Mouse (Mus musculus): ENCODE results near the gene Ssr2.

The Ssr2 gene

DNA sequence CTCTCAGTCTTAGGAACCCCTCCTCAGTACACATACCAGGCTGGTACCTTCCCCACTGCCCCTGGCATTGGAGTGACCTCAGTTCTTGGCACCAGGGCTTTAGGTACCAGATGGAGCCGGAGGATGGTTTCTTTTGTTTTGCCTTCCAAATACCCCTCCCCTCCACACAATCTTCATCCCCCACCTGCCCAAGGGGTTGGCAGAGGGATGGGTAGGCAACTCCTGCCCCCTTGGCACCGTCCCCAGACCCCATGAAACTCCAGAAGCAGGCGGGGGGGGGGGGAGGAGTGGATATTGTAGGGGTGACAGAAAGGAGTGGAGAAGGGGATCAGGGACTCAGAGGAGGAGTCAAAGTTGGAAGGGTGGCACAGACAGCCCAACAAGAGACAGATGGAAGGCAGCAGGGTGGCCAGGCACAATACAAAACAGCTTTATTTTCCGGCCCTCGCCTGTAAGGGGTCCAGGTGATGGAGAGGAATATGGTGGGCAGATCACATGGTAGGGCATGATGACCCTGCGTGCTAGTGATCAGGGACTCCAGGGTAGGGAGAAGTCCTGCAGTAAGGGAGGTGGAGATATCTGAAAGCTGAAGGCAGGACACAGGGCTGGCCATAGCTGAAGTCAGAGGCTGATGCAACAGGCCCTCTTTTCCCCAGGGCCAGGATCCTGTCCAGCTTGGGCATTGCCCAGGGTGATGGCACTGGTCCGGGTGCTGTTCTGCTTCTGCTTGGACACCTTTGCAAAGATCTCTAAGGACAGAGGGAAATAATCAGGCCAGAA lies 33.9 kb upstream of the Ssr2 start:
- no peak for DNase-seq (ENCODE audit: low spot score in 2 of 2)

DNA sequence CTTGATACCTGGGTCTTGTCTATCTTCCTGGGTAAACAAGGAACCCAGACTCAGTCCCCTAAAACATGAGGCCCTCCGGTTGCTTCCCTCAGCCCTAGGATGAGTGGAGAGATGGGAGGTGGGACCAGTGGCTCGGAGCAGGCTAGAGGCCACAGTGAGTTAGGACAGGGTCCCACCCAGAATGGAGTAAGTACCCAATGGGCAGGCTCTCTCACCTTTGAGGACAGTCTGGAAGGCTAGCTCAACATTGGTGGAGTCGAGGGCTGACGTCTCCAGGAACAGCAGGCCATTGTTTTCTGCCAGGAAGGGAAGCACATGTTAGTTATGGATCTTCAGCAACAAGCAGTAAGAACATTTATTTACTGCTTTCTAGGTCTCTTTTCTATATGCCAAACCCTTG lies 33.2 kb upstream of the Ssr2 start:
- DNase-seq (ENCODE audit: low spot score in 2 of 2): no peak

DNA sequence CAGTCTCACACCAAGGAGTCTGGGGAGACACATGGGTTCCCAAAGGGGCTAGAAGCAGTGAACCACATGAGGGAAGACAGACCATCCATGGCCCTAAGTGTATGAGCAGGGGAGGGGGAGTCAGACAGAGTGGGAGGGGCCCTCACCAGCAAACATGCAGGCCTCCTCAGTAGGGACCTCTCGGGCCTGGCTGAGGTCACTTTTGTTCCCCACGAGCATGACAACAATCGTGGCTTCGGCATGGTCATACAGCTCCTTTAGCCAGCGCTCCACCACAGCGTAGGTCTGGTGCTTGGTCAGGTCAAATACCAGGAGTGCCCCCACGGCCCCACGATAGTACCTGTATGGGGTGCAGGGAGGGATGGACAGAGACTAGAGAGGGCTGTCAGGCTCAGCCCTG lies 32.5 kb upstream of the Ssr2 start:
- DNase-seq (ENCODE audit: low spot score in 2 of 2): no peak

- no peak for DNase-seq (ENCODE audit: low spot score in 2 of 2)
Measured at GRCm38 (mm10) chr3:88543651-88544410, 31.8 kb upstream of the Ssr2 start.

DNA sequence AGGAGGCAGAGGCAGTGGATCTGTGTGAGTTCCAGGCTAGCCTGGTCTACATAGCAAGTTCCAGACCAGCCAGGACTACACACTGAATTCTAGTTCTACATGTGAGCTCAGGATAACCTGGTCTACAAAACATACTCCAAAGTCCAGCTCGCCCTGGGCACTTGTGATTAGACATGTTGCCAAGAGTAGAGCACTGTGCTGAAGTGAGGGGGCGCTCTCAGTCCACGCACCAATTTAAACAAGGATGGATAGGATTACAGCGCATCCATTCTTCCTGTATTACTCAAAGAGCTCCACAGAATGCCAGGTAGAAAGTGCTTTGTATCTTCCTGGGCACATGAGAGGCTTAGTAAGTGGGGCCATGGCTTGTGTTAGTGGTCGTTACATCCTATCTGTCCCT lies 31.2 kb upstream of the Ssr2 start:
- DNase-seq (ENCODE audit: low spot score in 2 of 2): no peak

DNA sequence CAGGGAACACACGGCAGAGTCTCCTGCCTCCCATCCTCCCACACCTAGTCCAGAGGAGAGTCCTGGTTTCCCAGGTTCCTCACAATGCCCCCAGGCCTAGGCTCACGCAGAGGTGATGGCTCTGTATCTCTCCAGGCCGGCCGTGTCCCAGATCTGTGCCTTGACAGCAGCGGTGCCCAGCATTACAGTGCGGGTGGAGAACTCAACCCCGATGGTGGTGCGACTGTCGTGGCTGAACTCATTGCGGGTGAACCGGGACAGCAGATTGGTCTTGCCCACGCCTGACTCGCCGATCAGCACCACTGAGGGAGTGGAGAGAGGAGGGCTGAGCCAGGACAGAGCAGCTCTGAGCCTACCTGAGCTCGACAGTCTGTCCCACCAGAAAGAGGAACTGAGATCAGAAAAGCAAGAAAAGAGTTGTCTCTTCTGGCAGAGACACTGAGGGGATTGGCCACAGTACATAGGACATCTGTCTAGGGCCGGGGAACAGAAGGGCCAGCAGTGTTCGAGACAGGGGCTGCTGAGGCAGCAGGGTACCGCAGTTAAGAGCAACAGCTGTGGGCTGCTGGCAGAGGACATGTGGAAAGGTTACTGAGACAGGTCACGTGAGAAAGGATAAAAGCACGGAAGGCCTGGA lies 30.6 kb upstream of the Ssr2 start:
- DNase-seq (ENCODE audit: low spot score in 2 of 2): no peak

- DNase-seq (ENCODE audit: low spot score in 2 of 2): no peak
Measured at GRCm38 (mm10) chr3:88546674-88547418, 28.8 kb upstream of the Ssr2 start.

DNA sequence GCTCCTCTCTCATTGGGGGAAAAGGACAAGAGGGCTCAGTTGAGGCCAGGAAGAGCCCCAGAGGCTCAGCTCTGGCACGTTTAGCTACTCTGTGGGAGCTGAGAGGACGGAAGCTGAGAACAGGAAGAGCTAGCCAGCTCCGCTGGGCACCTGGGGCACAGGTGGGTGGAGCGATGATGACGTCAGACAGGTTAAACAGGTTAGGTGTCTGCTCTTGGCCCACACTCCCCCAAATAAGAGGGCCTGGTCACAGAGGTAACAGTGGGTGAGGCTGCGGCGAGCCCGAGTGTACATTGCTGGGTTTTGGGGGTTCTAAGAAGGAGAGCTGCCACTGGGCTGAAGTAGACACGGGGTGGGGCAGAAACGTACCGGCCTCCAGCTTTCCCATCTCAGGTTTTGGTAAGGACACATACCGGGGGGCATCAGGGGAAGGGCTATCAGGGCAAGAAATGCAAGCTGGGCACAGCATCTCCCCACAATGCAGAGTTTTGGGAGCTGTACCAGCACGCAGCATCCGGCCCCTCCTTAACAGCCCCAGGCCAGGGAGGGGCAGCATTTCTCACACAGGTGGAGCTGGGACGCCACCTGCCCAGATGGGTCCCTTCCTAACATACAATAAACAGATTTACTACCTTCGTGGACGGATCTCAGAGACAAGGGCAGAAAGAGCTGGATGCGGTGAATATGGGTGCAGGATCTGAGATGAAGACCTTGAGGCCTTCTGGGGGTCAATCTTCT lies 27.3 kb upstream of the Ssr2 start, which contains the start of gene Rab25:
Gene Rab25 (minus strand): TSS at position 121 of the 738 bp plus-strand sequence.
- DNase-seq (ENCODE audit: low spot score in 2 of 2): no peak

DNA sequence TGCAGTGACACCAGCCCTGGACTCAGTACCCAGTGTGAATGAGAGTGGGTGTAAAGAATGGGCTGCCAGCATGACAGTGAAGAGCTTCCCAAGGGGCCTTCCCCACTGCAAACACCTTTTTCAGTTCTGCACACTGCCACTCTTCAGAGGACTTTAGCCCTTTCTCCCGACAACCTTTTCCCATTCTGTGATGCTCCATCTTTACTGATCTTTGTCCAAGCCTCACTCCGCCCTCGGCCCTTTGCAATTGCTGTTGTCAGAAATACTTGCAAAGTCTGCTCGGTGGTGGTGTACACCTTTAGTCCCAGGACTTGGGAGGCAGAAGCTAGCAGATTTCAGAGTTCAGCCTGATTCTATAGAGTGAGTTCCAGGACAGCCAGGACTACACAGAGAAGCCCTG lies 24.1 kb upstream of the Ssr2 start:
- DNase-seq (ENCODE audit: low spot score in 2 of 2): no peak

DNA sequence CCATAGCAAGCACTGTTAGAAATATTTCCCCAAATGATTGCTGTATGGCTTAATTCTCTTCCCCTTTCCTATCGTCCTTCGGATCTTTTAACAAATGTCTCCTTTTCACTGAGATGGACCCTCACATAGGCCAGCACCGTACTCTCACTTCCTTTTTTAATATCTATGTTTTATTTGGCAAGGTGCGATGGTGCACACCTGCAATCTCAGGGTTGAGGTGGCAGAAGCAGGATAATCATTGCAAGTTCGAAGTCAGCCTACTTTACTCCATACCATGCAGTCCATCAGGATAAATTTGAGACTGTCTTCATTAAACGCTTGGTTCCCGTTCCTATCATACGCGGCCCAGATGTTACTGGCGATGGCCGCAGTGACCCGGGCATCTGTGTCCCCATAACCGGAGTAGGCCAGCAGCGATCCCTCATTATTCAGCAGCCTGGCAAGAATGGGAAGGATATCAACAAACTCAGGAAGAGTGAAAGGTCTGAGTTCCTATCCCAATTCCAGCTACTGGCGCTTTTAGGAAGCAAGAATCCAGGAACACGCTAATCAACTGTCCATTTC lies 23.5 kb upstream of the Ssr2 start:
- no peak for DNase-seq (ENCODE audit: low spot score in 2 of 2)

GRCm38 (mm10) chr3:88552676-88553524 lies 22.8 kb upstream of the Ssr2 start, which contains the start of gene Lamtor2:
TSS of gene Lamtor2 (minus strand) at chr3:88553074.
- peak; percentile 95 to 96 for DNase-seq (ENCODE audit: low spot score in 2 of 2)

GRCm38 (mm10) chr3:88553525-88553879 lies 22.2 kb upstream of the Ssr2 start, which contains the start of gene Ubqln4:
TSS of gene Ubqln4 (plus strand) at chr3:88553758.
- peak; percentile 72 to 81 for DNase-seq (ENCODE audit: low spot score in 2 of 2)

DNA sequence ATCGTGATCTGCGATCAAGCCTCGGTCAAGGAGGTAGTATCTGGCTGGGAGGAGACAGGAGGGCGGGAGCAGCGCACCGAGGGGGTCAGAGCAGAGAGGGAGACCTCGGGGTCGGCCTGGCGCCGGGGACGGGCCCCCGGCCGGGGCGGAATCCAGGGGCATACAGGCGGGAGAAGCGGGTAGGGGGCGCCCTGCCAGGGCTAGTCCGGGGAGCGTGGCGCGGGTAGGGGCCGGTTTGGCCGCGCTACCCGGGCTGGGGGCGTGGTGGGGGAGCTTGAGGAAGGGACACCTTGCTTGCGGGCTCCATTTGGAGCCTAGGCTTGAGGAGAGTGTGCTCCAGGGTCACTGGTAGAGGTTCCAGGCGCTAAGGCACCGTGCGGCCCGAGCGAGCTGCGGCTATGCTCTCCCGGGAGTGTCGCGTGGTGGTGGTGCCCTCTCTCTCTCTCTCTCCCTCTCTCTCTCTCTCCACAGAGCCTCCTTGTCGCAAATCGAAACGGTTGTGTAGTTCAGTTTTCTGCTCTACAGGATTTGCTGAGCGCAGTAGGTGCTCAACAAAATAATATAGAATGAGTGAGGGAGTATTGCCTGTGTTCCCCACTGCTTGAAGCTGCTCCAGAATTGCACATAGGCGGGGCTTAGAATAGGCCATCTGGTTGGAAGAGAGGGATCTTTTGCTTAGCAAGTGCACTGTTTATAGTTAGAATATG lies 21.6 kb upstream of the Ssr2 start:
- DNase-seq (ENCODE audit: low spot score in 2 of 2): peak; percentile 19 to 50

- no peak for DNase-seq (ENCODE audit: low spot score in 2 of 2)
Measured at GRCm38 (mm10) chr3:88555069-88555605, 20.5 kb upstream of the Ssr2 start.

DNA sequence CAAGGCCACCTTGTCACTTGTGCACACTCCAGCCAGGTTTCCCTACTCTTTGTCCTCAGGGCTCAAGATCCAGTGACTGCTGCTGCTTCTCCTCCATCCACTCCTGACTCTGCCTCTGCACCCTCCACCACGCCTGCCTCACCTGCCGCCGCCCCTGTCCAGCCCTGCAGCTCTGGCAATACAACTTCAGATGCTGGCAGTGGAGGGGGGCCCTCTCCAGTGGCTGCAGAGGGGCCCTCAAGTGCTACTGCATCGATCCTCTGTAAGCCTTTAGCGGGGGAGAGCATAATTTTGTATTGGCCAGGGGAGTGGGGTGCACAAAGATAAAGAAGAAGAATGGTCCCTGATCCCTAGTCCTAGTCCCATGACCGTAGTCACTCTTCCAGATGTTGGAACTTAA lies 19.9 kb upstream of the Ssr2 start:
- DNase-seq (ENCODE audit: low spot score in 2 of 2): no peak

DNA sequence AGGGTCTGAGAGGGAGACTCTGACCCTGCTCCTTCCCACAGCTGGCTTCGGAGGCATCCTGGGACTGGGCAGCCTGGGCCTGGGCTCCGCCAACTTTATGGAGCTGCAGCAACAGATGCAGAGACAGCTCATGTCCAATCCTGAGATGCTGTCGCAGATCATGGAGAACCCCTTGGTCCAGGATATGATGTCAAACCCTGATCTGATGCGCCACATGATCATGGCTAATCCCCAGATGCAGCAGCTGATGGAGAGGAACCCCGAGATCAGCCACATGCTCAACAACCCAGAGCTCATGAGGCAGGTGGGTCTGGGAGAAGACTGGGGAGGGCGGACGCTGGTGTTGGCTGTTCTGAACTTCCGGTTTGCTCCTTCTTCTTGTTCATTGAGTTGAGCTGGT lies 19.1 kb upstream of the Ssr2 start:
- no peak for DNase-seq (ENCODE audit: low spot score in 2 of 2)

DNA sequence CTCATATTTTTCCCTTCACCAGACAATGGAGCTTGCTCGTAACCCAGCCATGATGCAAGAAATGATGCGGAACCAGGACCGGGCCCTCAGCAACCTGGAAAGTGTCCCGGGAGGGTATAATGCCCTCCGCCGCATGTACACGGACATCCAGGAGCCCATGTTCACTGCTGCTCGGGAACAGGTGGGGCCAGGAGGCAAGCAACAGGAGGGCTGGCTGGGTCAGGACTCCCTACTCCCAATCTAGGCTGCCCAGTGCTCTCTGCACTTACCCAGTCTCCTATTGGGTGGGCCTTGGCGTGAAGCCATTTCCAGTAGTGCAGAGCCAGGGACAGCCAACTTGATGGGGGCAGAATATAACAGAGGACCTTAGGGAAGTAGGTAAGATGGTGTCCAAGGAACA lies 16.1 kb upstream of the Ssr2 start:
- DNase-seq (ENCODE audit: low spot score in 2 of 2): no peak

DNA sequence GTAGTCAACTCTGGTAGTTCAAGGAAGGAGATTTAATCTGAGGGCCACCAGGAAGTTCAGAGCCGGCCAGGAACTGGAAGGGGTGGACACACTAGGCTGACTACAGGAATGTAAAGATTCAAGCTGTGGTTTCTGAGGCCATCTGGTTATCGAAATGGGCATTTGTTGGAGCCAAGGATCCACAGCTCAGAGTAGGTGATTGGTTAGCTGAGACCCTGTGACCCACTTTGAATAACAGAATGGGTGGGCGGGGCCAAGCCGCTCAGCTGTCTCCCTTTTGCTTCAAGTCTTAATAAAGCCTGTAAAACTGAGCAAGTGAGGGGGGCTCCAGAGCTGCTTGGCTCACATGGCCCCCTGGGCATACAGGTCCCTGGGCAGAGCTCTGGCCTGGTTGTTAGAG lies 13.7 kb upstream of the Ssr2 start:
- DNase-seq (ENCODE audit: low spot score in 2 of 2): no peak

- no peak for DNase-seq (ENCODE audit: low spot score in 2 of 2)
Measured at GRCm38 (mm10) chr3:88563442-88563841, 12.2 kb upstream of the Ssr2 start.

Data from frontal cortex, postnatal 25 days (tissue).